Mouse (Mus musculus) E14TG2a.4 (cell line): ENCODE measurements around the gene Tram2.

Source experiments
- CTCF ChIP-seq: conservative IDR thresholded peaks from 2 replicates; pipeline ENCODE4 v1.5.1; 2014; ENCODE audit warnings: low read length
- NANOG ChIP-seq: IDR thresholded peaks from 2 replicates; pipeline ENCODE4 v1.6.1; 2014; ENCODE audit warnings: borderline replicate concordance, low read length, mixed read lengths

DNA sequence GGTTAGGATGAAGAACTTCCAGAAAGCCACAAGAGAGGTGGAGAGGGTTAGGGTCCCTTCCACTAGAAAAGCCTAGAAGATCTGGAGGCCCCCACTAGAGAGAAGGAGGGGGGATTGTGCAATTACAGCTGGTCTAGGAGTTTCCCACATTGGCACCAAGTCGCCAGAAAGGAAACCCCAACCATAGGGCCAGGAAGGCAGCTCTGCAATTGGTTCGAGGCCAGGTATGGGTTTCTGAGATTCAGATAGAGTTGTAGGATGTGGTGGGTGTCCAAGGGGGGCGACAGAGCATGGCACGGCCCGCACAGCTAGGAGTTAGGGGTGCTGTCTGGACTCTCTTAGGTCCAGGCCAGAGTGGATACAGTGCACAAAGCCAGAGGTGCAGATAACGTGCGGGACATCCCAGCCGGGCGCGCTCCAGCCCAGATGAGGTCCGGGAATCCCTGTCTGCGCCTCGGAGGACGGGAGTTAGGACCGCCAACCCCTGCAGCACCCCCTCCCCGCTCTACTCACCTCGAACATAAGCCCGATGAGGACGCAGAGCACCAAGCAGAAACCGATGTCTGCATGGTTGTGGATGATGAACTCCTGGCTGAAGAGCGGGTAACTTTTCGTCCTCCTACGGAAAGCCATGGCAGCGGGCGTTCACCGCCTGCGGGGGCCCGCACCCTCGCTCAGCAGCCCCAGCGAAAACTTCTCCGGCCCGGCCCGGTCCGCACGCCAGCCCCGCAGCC lies 381 bp downstream of the Tram2 start:
- no peak for TF ChIP-seq NANOG
- TF ChIP-seq CTCF, result no peak
